Mouse (Mus musculus) midbrain, embryonic 15.5 days (tissue): Measurements from ENCODE around the gene Nbea. TPM values are rescaled to one million over a fixed set of nuclear protein-coding genes. Genes with fewer than 3 reads are reported as not detected.
A peak's percentile ranks its signal among the peaks of the same experiment; 100 is the strongest.
"Not testable (repeated sequence)": the region's sequence is repeated elsewhere in the genome, so short reads cannot be mapped to it uniquely, and the experiment has no call there.

Experiments
- ATAC-seq: fragments of 200-750 bp; cut with Nextera tagmentation; replicated peaks from 2 replicates; pipeline ENCODE4 v1.8.0; 2017; ENCODE audit warnings: moderate TSS enrichment
- H3K27ac ChIP-seq: fragments of 300-500 bp; sonication (generic); 2 replicates; pipeline ENCODE4 v1.5.1; 2015; ENCODE audit warnings: mild to moderate bottlenecking, inconsistent platforms
- H3K27me3 ChIP-seq: fragments of 300-500 bp; sonication (generic); replicated peaks from 2 replicates; pipeline ENCODE4 v1.6.1; 2015; ENCODE audit warnings: inconsistent platforms
- H3K36me3 ChIP-seq: fragments of 300-500 bp; sonication (generic); replicated peaks from 2 replicates; pipeline ENCODE4 v1.6.1; 2015; ENCODE audit warnings: inconsistent platforms
- H3K4me1 ChIP-seq: fragments of 300-500 bp; sonication (generic); 2 replicates; pipeline ENCODE4 v1.6.1; 2015; ENCODE audit warnings: inconsistent platforms
- H3K4me2 ChIP-seq: fragments of 300-500 bp; sonication (generic); 2 replicates; pipeline ENCODE4 v1.6.1; 2015; ENCODE audit warnings: inconsistent platforms, mild to moderate bottlenecking, moderate library complexity
- H3K4me3 ChIP-seq: fragments of 300-500 bp; sonication (generic); 2 replicates; pipeline ENCODE4 v1.5.1; 2015; ENCODE audit warnings: mild to moderate bottlenecking, inconsistent platforms
- H3K9ac ChIP-seq: fragments of 300-500 bp; sonication (generic); 2 replicates; pipeline ENCODE4 v1.6.1; 2015; ENCODE audit warnings: mild to moderate bottlenecking, inconsistent platforms
- H3K9me3 ChIP-seq: fragments of 300-500 bp; sonication (generic); 2 replicates; pipeline ENCODE4 v1.6.1; 2016; ENCODE audit warnings: inconsistent platforms
- WGBS: fragments of 180-500 bp; shearing (Covaris S2); methylation state at CpG from one replicate; pipeline ENCODE4 v1.1.7; 2015; ENCODE audit warnings: mixed read lengths; 5-methylcytosine and 5-hydroxymethylcytosine counted together
- polyA plus RNA-seq: library from polyadenylated mRNA; unstranded; fragments of >200 nt; fragmentation: Nextera tagmentation; extraction: Ambion mirVana; gene quantifications from 2 replicates; pipeline ENCODE4 v1.2.1, GENCODE M21; 2015

The Nbea gene
- polyA plus RNA-seq, 1 experiment from 2014 or later = 61.0 TPM

DNA sequence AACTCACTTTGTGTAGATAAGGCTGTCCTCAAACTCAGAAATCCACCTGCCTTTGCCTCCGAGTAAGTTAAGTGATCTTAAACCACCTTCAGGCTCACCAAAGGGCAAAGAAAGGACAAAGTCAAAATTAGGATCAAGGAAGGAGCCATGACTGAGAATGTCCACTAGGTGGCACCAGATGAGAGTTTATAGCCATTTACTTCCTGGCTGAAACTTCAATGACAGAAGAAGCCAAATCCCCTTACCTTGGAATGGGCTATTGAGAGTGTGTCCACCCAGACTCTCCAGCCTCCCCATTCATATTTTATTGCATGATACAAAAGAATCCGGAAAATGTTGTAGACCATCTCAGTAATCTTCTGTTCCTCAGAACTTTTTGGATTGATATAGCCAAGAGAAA is 175.5 kb downstream of the Nbea start:
- Histone ChIP-seq H3K9ac (no peak overlapping the region), H3K4me3 (no peak overlapping the region), H3K36me3 (peaks cover 15% of the 10 kb centered on the region), H3K9me3 (no peaks in the 10 kb centered on the region), H3K27me3 (no peaks in the 10 kb centered on the region), H3K4me2 (no peak overlapping the region), H3K4me1 (no peaks in the 10 kb centered on the region), H3K27ac (no peak overlapping the region)
- peak; percentile 63; the same call in 1 of the 2 replicates for ATAC-seq
- 21% methylated on average over 2 of the region's 2 CpGs for WGBS

DNA sequence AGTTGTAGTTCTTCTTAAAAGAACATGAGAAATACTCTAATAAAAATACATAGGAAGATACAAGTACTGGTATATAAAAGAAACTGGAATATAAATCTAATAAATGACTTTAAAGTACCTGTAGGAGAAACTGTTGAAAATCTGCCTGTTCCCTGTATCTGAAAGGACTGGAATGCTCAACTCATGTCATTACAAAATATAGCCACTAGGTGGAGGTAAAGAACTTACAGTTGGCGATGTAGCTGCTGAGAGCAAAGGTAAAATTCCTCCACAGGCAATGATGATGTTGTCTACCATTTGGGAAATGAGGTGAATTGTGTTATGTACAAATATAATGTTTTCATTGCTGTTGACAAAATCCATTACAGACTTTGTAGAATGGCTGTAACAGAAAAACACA is 183.2 kb downstream of the Nbea start:
- Histone ChIP-seq H3K27me3 (no peaks in the 10 kb centered on the region), H3K36me3 (peaks cover 8% of the 10 kb centered on the region; the same call in 1 of the 2 replicates), H3K4me2 (no peak overlapping the region), H3K27ac (no peak overlapping the region), H3K4me1 (no peaks in the 10 kb centered on the region), H3K4me3 (no peak overlapping the region), H3K9ac (no peak overlapping the region), H3K9me3 (no peaks in the 10 kb centered on the region)
- peak; percentile 82 for ATAC-seq
- 2% methylated on average over 1 of the region's 1 CpGs for WGBS

DNA sequence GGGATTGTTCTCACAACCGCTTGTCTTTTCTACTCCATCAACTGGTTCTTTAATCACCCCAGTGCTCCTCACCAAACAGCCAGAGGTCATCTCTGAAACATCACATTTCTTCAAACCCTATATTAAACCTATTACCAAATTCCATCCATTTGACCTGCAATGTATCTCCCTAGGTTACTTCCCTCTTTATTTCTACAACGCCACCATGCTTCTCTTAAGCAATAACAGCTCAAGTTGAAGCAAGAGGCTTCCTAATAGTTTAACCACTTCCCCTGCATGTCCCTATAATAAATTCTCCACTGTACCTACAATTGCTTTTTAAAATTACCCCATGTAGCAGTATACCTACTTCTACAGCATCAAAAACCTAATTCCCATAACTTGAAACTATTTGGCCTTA is 205.1 kb downstream of the Nbea start:
- no peak overlapping the region for H3K27ac ChIP-seq
- WGBS = 99% methylated on average over 2 of the region's 2 CpGs
- no peak overlapping the region for H3K4me3 ChIP-seq
- no peak for ATAC-seq
- H3K9me3 ChIP-seq = no peaks in the 10 kb centered on the region
- no peak overlapping the region for H3K4me2 ChIP-seq
- peaks cover 32% of the 10 kb centered on the region for H3K36me3 ChIP-seq
- no peaks in the 10 kb centered on the region for H3K4me1 ChIP-seq
- no peaks in the 10 kb centered on the region for H3K27me3 ChIP-seq
- no peak overlapping the region for H3K9ac ChIP-seq

DNA sequence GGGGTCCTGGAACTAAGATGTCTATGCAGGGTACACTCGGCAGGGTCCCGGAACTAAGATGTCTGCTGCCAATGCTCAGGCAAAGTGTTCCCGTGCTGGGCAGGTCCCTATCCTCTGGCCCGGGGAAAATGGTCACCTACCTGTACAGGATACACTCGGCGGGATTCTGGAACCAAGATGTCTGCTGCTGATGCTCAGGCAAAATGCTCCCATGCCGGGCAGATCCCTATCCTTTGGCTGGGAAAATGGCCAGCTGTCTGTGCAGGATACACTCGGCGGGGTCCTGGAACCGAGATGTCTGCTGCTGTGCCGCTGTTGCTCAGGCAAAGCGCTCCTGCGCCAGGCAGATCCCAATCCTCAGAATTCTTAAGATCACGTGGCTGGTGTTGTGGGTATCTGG is 206.5 kb downstream of the Nbea start:
- H3K9ac ChIP-seq, H3K4me3 ChIP-seq, H3K27ac ChIP-seq, H3K4me1 ChIP-seq, H3K9me3 ChIP-seq, ATAC-seq, H3K27me3 ChIP-seq, H3K4me2 ChIP-seq: not testable (repeated sequence)
- WGBS = 99% methylated on average over 14 of the region's 14 CpGs
- H3K36me3 ChIP-seq = peaks cover 22% of the 10 kb centered on the region

DNA sequence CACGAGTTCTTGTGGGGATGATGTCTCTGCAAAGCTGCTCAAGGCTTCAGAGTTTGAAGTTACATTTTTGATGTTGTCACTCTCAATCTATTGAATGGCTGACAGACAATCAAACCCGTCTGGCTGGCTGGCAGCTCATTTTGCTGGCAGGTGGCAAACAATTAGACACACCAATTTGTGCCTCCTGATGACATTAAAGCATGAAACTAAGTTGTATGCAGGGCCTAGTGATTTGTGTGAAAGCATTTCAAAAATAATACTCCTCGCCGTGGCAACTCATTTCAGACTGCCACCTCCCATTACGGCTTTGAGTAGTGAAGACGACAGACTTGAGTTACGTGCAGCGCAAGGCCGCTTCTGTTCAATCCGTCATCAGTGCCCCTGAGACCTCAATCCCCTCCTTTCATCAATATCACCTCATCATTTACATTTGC is 217.8 kb downstream of the Nbea start:
- no peak overlapping the region for H3K4me3 ChIP-seq
- no peak overlapping the region for H3K9ac ChIP-seq
- H3K27me3 ChIP-seq = no peaks in the 10 kb centered on the region
- peak; percentile 88 for ATAC-seq
- peaks cover 4% of the 10 kb centered on the region for H3K4me1 ChIP-seq
- H3K36me3 ChIP-seq = peaks cover 8% of the 10 kb centered on the region; the same call in 1 of the 2 replicates
- no peaks in the 10 kb centered on the region for H3K9me3 ChIP-seq
- peak overlapping the region; percentile 45 for H3K27ac ChIP-seq
- 18% methylated on average over 10 of the region's 10 CpGs for WGBS
- H3K4me2 ChIP-seq = no peak overlapping the region

DNA sequence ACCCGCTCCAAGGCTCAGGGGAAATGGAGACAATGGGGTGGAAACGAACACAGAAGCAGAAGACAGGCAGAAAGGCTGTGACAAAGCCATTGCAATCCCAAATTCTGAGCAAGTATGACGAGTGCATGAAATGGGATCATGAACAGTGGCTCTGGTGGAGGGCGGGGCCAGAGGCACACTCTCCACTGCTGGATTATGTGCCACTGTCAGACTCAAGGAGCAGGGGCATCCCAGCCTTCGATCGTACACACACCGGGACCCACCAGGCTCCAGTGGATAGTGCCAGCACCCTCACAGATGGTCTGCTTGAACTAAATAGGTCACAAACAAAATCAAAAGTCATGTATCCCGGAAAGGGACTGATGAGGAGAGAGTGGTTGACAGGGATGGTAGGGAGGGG is 220.5 kb downstream of the Nbea start:
- no peaks in the 10 kb centered on the region; the same call in 1 of the 2 replicates for H3K36me3 ChIP-seq
- no peak overlapping the region for H3K4me3 ChIP-seq
- H3K27me3 ChIP-seq = no peaks in the 10 kb centered on the region
- peak; percentile 82 for ATAC-seq
- peaks cover 4% of the 10 kb centered on the region for H3K4me1 ChIP-seq
- no peaks in the 10 kb centered on the region for H3K9me3 ChIP-seq
- 51% methylated on average over 8 of the region's 8 CpGs for WGBS
- no peak overlapping the region for H3K9ac ChIP-seq
- H3K4me2 ChIP-seq = no peak overlapping the region
- H3K27ac ChIP-seq = peak overlapping the region; percentile 29; the same call in 1 of the 2 replicates

DNA sequence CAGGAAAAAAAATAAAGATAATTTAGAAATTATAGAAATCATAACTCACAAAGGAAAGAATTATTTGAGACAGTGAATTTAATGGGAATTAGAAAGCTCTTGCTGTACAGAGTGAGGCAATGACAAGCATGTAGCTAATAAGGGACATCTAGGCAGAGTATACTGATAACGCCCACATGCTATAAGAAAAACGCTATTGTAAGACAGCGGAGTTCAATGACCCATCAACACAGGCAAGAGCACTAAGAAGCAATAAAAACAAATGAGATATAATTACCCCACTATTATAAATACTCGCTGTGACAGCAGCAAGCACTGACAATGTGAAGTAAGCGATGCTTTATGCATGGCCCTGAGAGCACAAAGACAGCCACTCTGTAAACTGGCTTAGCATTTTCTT is 233.5 kb downstream of the Nbea start:
- H3K9ac ChIP-seq = no peak overlapping the region
- no peak for ATAC-seq

DNA sequence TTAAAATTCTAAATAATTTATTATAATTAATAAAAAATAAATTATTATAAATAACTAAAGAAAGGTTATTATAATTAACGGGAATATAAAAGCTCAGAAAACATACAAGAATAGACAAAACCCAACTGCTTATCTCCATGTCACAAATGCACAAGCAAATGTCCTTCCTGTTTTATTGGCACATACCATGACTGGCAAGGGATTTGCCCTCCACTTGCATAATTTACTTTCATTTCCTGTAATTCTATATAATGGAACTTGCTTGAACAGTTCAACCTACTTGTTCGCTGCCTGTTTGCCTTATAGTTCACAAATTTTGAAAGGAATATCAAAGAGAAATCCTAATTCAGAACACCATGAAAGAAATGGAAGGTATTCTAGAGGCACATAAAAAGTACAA is 234.4 kb downstream of the Nbea start:
- no peak for ATAC-seq
- Histone ChIP-seq H3K36me3 (0 out of 2 replicates have a peak, but pooled peaks cover 5% of the 10 kb centered on the region), H3K4me2 (no peak overlapping the region), H3K4me1 (no peaks in the 10 kb centered on the region), H3K9me3 (no peaks in the 10 kb centered on the region), H3K4me3 (no peak overlapping the region), H3K27ac (no peak overlapping the region), H3K9ac (no peak overlapping the region), H3K27me3 (no peaks in the 10 kb centered on the region)
- 97% methylated on average over 2 of the region's 2 CpGs for WGBS

More for the DNA sequence above, 233.5 kb downstream of the Nbea start:
- Histone ChIP-seq H3K27me3 (no peaks in the 10 kb centered on the region), H3K9me3 (no peaks in the 10 kb centered on the region), H3K4me3 (no peak overlapping the region), H3K4me1 (no peaks in the 10 kb centered on the region), H3K4me2 (no peak overlapping the region), H3K27ac (no peak overlapping the region), H3K36me3 (0 out of 2 replicates have a peak, but pooled peaks cover 5% of the 10 kb centered on the region)
- WGBS = 88% methylated on average over 5 of the region's 5 CpGs

DNA sequence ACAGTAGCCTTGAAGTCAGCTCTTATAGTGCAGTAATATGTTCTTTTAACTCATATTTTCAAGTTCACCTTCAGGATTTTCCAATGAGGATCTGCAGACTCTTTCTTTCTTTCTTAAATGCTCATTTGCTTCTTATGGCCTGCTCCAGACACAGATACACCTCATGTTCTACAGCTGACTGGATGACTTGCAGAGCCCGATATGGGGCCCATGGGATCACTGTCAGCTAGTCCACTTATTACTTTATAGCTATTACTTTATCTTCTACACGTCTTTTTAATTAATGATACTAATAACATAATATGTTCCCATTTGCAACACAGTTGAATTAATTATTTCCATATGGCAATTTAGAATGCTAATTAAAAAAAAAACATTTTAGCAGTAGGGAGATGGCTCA is 256.2 kb downstream of the Nbea start:
- H3K4me1 ChIP-seq = no peaks in the 10 kb centered on the region
- no peaks in the 10 kb centered on the region for H3K9me3 ChIP-seq
- H3K4me2 ChIP-seq = no peak overlapping the region
- peaks cover 22% of the 10 kb centered on the region for H3K36me3 ChIP-seq
- no peak overlapping the region for H3K4me3 ChIP-seq
- H3K27me3 ChIP-seq = no peaks in the 10 kb centered on the region
- ATAC-seq = no peak
- 89% methylated on average over 2 of the region's 2 CpGs for WGBS
- no peak overlapping the region for H3K27ac ChIP-seq
- no peak overlapping the region for H3K9ac ChIP-seq

DNA sequence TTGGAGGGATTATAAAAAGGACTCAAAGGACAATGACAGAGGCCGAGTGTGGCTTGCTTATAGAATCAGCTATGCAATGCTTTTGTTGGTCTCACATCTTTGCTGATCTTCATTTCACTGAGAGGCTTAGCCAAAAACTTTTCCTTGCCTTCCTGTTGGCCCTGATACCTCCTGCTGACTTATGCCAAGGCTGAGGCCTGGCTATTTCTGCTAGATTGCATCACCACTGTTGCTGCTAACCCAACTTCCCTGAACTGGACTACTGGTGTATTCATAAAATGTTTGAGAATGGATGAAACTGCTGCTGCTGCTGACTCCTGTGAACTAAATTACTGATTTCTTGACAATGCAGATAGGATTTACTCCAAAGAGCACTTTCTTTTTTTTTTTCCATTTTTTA is 274.2 kb downstream of the Nbea start:
- WGBS = 57% methylated on average over 1 of the region's 1 CpGs
- Histone ChIP-seq H3K27ac (no peak overlapping the region), H3K27me3 (no peaks in the 10 kb centered on the region), H3K4me1 (no peaks in the 10 kb centered on the region), H3K9me3 (no peaks in the 10 kb centered on the region), H3K4me2 (no peak overlapping the region), H3K9ac (no peak overlapping the region), H3K4me3 (no peak overlapping the region), H3K36me3 (no peaks in the 10 kb centered on the region)
- no peak for ATAC-seq

DNA sequence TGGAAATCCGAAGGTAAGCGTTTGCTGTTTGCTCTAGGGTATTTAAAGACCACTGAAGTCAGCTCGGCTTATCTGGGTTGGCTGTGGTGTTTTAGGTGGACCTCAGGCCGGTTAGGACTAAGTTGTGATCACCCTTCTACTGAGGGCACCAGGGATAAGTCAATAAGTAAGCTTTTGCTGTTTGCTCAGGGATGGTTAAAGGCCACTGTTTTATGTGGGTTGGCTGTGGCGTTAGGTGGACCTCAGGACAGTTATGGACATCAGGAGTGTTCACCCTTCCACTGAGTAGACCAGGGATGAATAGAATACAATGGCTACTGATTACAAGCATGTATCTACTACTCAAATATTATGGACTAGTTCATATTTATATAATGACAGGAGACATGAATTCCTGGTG is 292.9 kb downstream of the Nbea start:
- no peak overlapping the region for H3K4me2 ChIP-seq
- no peak overlapping the region for H3K9ac ChIP-seq
- H3K36me3 ChIP-seq = no peaks in the 10 kb centered on the region
- no peaks in the 10 kb centered on the region for H3K9me3 ChIP-seq
- no peak for ATAC-seq
- H3K4me1 ChIP-seq = peaks cover 3% of the 10 kb centered on the region; the same call in 1 of the 2 replicates
- no peak overlapping the region for H3K4me3 ChIP-seq
- 96% methylated on average over 5 of the region's 5 CpGs for WGBS
- no peaks in the 10 kb centered on the region for H3K27me3 ChIP-seq
- no peak overlapping the region for H3K27ac ChIP-seq

DNA sequence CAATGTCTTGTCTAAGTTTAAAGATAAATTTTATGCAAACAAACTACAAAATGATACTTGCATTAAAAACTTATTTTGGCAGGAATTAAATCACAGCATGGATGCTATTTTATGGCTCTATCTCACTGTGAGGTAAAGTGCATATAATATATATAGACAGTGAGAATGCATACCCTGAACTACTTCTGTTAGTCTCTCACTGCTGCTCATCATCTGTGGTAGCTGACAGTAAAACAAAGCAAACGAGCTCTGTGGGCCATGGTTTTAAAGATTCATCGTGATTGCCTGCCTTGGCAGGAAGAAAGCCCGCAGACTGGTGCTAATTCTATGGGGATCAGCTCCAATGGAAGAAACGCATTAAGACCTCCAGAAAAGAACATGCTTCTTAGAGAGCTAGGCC is 294.3 kb downstream of the Nbea start:
- WGBS = 59% methylated on average over 4 of the region's 4 CpGs
- Histone ChIP-seq H3K4me3 (no peak overlapping the region), H3K4me1 (peaks cover 3% of the 10 kb centered on the region; the same call in 1 of the 2 replicates), H3K4me2 (no peak overlapping the region), H3K9me3 (no peaks in the 10 kb centered on the region), H3K27ac (no peak overlapping the region), H3K36me3 (no peaks in the 10 kb centered on the region), H3K9ac (no peak overlapping the region), H3K27me3 (no peaks in the 10 kb centered on the region)
- ATAC-seq = no peak

DNA sequence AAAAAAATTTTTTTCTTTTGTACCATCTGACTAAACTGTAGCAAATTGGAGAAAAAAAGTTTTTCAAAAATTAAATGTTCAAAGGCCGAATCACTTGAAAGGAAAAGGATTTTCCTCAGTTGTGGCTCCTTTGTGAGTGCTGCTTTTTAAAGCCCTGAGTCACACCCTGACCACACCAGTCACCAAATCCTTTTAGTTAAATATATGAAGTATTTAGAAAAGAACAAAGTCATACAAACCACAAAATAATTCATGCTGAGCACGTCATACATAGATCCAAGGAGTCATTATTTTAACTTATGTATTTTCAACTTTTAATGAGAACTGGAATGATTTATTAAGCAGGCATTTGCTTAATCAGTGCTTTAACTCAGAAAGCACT is 295.7 kb downstream of the Nbea start:
- Histone ChIP-seq H3K27me3 (no peaks in the 10 kb centered on the region), H3K4me2 (no peak overlapping the region), H3K9ac (no peak overlapping the region), H3K4me3 (no peak overlapping the region), H3K4me1 (peaks cover 3% of the 10 kb centered on the region; the same call in 1 of the 2 replicates), H3K9me3 (no peaks in the 10 kb centered on the region), H3K36me3 (no peaks in the 10 kb centered on the region), H3K27ac (no peak overlapping the region)
- 38% methylated on average over 2 of the region's 2 CpGs for WGBS
- no peak for ATAC-seq
